Mouse (Mus musculus) CH12.LX (cell line): Measurements from ENCODE around the gene Lrrc75b.

Source experiments
- CHD1 ChIP-seq: IDR thresholded peaks from 2 replicates; pipeline ENCODE4 v1.6.1; 2012; ENCODE audit warnings: low read depth, low read length, improper control_type of control experiment, inconsistent platforms
- CHD2 ChIP-seq: IDR thresholded peaks from 2 replicates; pipeline ENCODE4 v1.6.1; 2011; ENCODE audit warnings: low read length, improper control_type of control experiment
- CTCF ChIP-seq, 2 experiments: IDR thresholded peaks in 1 of 2; conservative IDR thresholded peaks in 1 of 2; 2 replicates each; pipeline ENCODE4 v1.5.1; 2011 to 2012; ENCODE audit warnings: low read depth in 2 of 2, low read length in 2 of 2, improper control_type of control experiment in 1 of 2, inconsistent platforms in 1 of 2, mild to moderate bottlenecking in 1 of 2, moderate library complexity in 1 of 2
- E2F4 ChIP-seq: IDR thresholded peaks from 2 replicates; pipeline ENCODE4 v1.6.1; 2011; ENCODE audit warnings: low read depth, low read length, improper control_type of control experiment; ENCODE audit not compliant: insufficient replicate concordance
- EP300 ChIP-seq: IDR thresholded peaks from 2 replicates; pipeline ENCODE4 v1.6.1; 2011; ENCODE audit warnings: low read length, improper control_type of control experiment
- GABPA ChIP-seq: IDR thresholded peaks from 2 replicates; pipeline ENCODE4 v1.6.1; 2012; ENCODE audit warnings: low read depth, low read length, improper control_type of control experiment, inconsistent platforms; ENCODE audit not compliant: insufficient replicate concordance
- JUND ChIP-seq: conservative IDR thresholded peaks from 2 replicates; pipeline ENCODE4 v1.6.1; 2011; ENCODE audit warnings: low read depth, low read length, improper control_type of control experiment
- MEF2A ChIP-seq: IDR thresholded peaks from 2 replicates; pipeline ENCODE4 v1.6.1; 2014; ENCODE audit warnings: low read depth, mild to moderate bottlenecking, inconsistent platforms, low read length, improper control_type of control experiment, borderline replicate concordance
- POLR2A ChIP-seq: IDR thresholded peaks from 2 replicates; pipeline ENCODE4 v1.6.1; 2011; ENCODE audit warnings: low read depth, mild to moderate bottlenecking, improper control_type of control experiment, low read length
- RAD21 ChIP-seq: IDR thresholded peaks from 2 replicates; pipeline ENCODE4 v1.6.1; 2011; ENCODE audit warnings: low read depth, mild to moderate bottlenecking, low read length, improper control_type of control experiment, moderate library complexity
- ZMIZ1 ChIP-seq: IDR thresholded peaks from 2 replicates; pipeline ENCODE4 v1.6.1; 2012; ENCODE audit warnings: low read depth, mild to moderate bottlenecking, inconsistent platforms, low read length, improper control_type of control experiment

DNA sequence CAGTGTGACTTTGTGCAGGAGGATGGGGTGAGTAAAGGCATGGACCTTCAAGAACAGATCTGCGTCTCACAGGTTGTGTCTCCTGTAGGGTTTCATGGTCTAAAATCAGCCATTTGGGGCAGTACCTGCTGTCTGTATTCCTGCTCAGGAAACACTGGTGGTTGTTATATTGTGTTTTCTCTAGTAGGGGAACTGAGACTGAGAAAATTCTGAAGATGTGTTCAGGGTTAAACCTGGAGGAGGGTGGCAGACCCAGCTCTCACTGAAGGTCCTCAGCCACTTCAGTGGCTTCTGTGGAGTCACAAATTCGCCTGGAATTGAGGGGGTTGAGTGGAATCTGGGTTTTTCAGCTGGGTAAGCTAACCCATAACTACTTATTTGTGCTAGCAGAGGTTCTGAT is 29.8 kb downstream of the Lrrc75b start:
- TF ChIP-seq POLR2A = no peak
- TF ChIP-seq E2F4 = no peak
- 0 out of 4 replicates have a peak, but pooled peaks of 1 of the 2 experiments have one; percentile 1 for TF ChIP-seq CTCF (conservative IDR thresholded peaks at IDR 0.05 in 1 of 2, IDR thresholded peaks at IDR 0.05 in 1 of 2; ENCODE audit: low read depth in 2 of 2, low read length in 2 of 2)
- TF ChIP-seq RAD21 = no peak
- TF ChIP-seq MEF2A = 0 out of 2 replicates have a peak, but pooled peaks have one; percentile 43
- no peak for TF ChIP-seq CHD2
- no peak for TF ChIP-seq CHD1
- TF ChIP-seq GABPA = no peak
- TF ChIP-seq ZMIZ1 = no peak
- peak; percentile 62 for TF ChIP-seq EP300
- no peak for TF ChIP-seq JUND
